Mouse (Mus musculus) liver, adult 2 months (tissue): ENCODE measurements around the gene Sipa1.

Source experiments
- CTCF ChIP-seq: fragments of 200-500 bp; IDR thresholded peaks from 2 replicates; pipeline ENCODE4 v1.5.1; 2011; ENCODE audit warnings: low read depth, low read length, control low read depth
- POLR2A ChIP-seq: fragments of 200-500 bp; IDR thresholded peaks from 2 replicates; pipeline ENCODE4 v1.6.1; 2011; ENCODE audit warnings: low read length, control low read depth; ENCODE audit not compliant: insufficient read depth; ENCODE audit errors: extremely low read depth

- TF ChIP-seq CTCF (no peak), POLR2A (no peak)
Observed at GRCm38 (mm10) chr19:5636571-5637041, 26.9 kb downstream of the Sipa1 start.
